ENCODE assay signal across 21 mouse cellular contexts in genomic region chr5:144246669-144247068, GRCm38 (mm10). TPM values are rescaled to one million over a fixed set of nuclear protein-coding genes. Genes with fewer than 3 reads are reported as not detected.
DNase-seq lines count a peak whose midpoint lies in the region; ATAC-seq and TF ChIP-seq lines count a peak whose summit lies in the region.
"Had no signal": no experiment of that assay in that cellular context is flagged by ENCODE, and none has a peak within 500 bp of the region (broad histone marks: within the 10 kb centered on the region; RNA-seq: fewer than 3 reads in every experiment).

No protein-coding gene starts in this region.

- no peaks in the 10 kb centered on the region for H3K27me3 ChIP-seq in testis, adult 2 months (ENCODE audit: control insufficient read depth, insufficient read depth, low read length)
- H3K27me3 ChIP-seq in stomach, embryonic 15.5 days (replicated peaks), result no peaks in the 10 kb centered on the region
- H3K27me3 ChIP-seq: embryonic facial prominence, embryonic 15.5 days; heart, embryonic 13.5 days; hindbrain, embryonic 12.5 days had no signal

- H3K36me3 ChIP-seq in testis, adult 2 months (ENCODE audit: control insufficient read depth, insufficient read depth, low read length), result no peaks in the 10 kb centered on the region
- H3K36me3 ChIP-seq in stomach, embryonic 15.5 days, result no peaks in the 10 kb centered on the region
- H3K36me3 ChIP-seq: embryonic facial prominence, embryonic 15.5 days; forebrain, embryonic 10.5 days; heart, embryonic 13.5 days; hindbrain, embryonic 12.5 days had no signal

- 44% methylated on average over 7 of the region's 7 CpGs for WGBS in stomach, embryonic 15.5 days

- peak overlapping the region; percentile 52 for H3K4me3 ChIP-seq in testis, adult 2 months (ENCODE audit: control insufficient read depth, low read depth, low read length)
- H3K4me3 ChIP-seq in stomach, embryonic 15.5 days (replicated peaks), result no peak overlapping the region
- H3K4me3 ChIP-seq: embryonic facial prominence, embryonic 15.5 days; erythroblast, embryonic 14.5 days; forebrain, embryonic 10.5 days; gastrocnemius, adult 2 months; heart, embryonic 13.5 days; hindbrain, embryonic 12.5 days had no signal

- peaks cover 11% of the 10 kb centered on the region for H3K4me1 ChIP-seq in testis, adult 2 months (ENCODE audit: control insufficient read depth, insufficient read depth, low read length)
- no peaks in the 10 kb centered on the region; the same call in 1 of the 2 replicates for H3K4me1 ChIP-seq in stomach, embryonic 15.5 days
- H3K4me1 ChIP-seq: forebrain, embryonic 10.5 days had no signal

- TF ChIP-seq POLR2A in testis, adult 2 months (IDR thresholded peaks at IDR 0.05; ENCODE audit: control insufficient read depth, low read depth, low read length), result no peak

- peak overlapping the region; percentile 36; the same call in 1 of the 2 replicates for H3K27ac ChIP-seq in testis, adult 2 months (ENCODE audit: control insufficient read depth, insufficient read depth, low read depth, low read length)
- H3K27ac ChIP-seq in stomach, embryonic 15.5 days, result peak overlapping the region; percentile 78
- H3K27ac ChIP-seq: embryonic facial prominence, embryonic 15.5 days; forebrain, embryonic 10.5 days; gastrocnemius, adult 2 months; hindbrain, embryonic 12.5 days had no signal

- no peak for TF ChIP-seq CTCF in testis, adult 2 months (IDR thresholded peaks at IDR 0.05; ENCODE audit: control insufficient read depth, insufficient read depth, insufficient replicate concordance, low read depth, low read length)

- ATAC-seq in stomach, embryonic 15.5 days (ENCODE audit: insufficient read depth, low FRiP score, low read depth), result no peak
- ATAC-seq: forebrain, embryonic 14.5 days had no signal

- no peak overlapping the region for H3K9ac ChIP-seq in stomach, embryonic 15.5 days
- H3K9ac ChIP-seq: embryonic facial prominence, embryonic 15.5 days; heart, embryonic 13.5 days; hindbrain, embryonic 12.5 days had no signal

- DNase-seq in kidney, postnatal 4 days, result peak; percentile 21 to 43
- no peak for DNase-seq in kidney, postnatal 14 days
- DNase-seq in testis, postnatal 14 days (ENCODE audit: low spot score), result no peak
- DNase-seq in spleen, postnatal 4 days (ENCODE audit: low spot score in 2 of 2), result no peak
- DNase-seq in cerebellum, postnatal 14 days, result no peak
- DNase-seq: adrenal gland, adult 2 months; adrenal gland, postnatal 25 days; cerebellum, adult 2 months; cerebellum, postnatal 10 days; embryo, embryonic 11 days; gastrocnemius, adult 2 months; gastrocnemius, postnatal 25 days; heart, postnatal 4 days had no signal

- no peaks in the 10 kb centered on the region for H3K9me3 ChIP-seq in stomach, embryonic 15.5 days
- H3K9me3 ChIP-seq: heart, embryonic 13.5 days had no signal

- H3K4me2 ChIP-seq in stomach, embryonic 15.5 days, result no peak overlapping the region; the same call in 1 of the 2 replicates
- H3K4me2 ChIP-seq: embryonic facial prominence, embryonic 15.5 days; heart, embryonic 13.5 days; hindbrain, embryonic 12.5 days had no signal

RNA-seq across cellular contexts. Expression of gene Bri3, which starts 2.4 kb away (rescaled TPM):
- 174 and 212 TPM in 2 replicates for polyA plus RNA-seq in testis, adult 2 months (2012; rRNA removed)
- 125 and 133 TPM in 2 replicates for polyA plus RNA-seq in stomach, embryonic 15.5 days (2015; fragmentation: Nextera tagmentation; extraction: Ambion mirVana)

RNA-seq across cellular contexts. Expression of gene Tecpr1, which starts 23.3 kb away (rescaled TPM):
- polyA plus RNA-seq in testis, adult 2 months (2012; rRNA removed), result 16.4 and 16.7 TPM in 2 replicates
- polyA plus RNA-seq in stomach, embryonic 15.5 days (2015; fragmentation: Nextera tagmentation; extraction: Ambion mirVana), result 21.2 and 21.7 TPM in 2 replicates

RNA-seq across cellular contexts. Expression of gene Bhlha15, which starts 56.6 kb away (rescaled TPM):
- 0.11 and 0.16 TPM in 2 replicates for polyA plus RNA-seq in testis, adult 2 months (2012; rRNA removed)
- 21.8 and 34.2 TPM in 2 replicates for polyA plus RNA-seq in stomach, embryonic 15.5 days (2015; fragmentation: Nextera tagmentation; extraction: Ambion mirVana)
- polyA plus RNA-seq: erythroblast, embryonic 14.5 days had no signal

Comparison
In these comparisons a context has a peak if more than half of its experiments do, and no peak if none do; other contexts are left out.
1. DNase-seq: peak in kidney, postnatal 4 days (2 of 2); none in kidney, postnatal 14 days (single experiment), testis, postnatal 14 days (single experiment), spleen, postnatal 4 days (0 of 2) and cerebellum, postnatal 14 days (0 of 2).
2. RNA of gene Bhlha15, which starts 56.6 kb away (polyA plus RNA-seq): 21.8 to 34.2 TPM in stomach, embryonic 15.5 days; 0.11 to 0.16 TPM in testis, adult 2 months; every median in the first group is over 10 times any median in the second.